Mouse (Mus musculus) kidney, postnatal 0 days (tissue): Measurements from ENCODE around the gene Hmga1. TPM values are rescaled to one million over a fixed set of nuclear protein-coding genes. Genes with fewer than 3 reads are reported as not detected.
A peak's percentile ranks its signal among the peaks of the same experiment; 100 is the strongest.

ENCODE experiments used
- ATAC-seq: fragments of 200-750 bp; cut with Nextera tagmentation; replicated peaks from 2 replicates; pipeline ENCODE4 v1.8.0; 2017; ENCODE audit warnings: low read depth, moderate number of reproducible peaks, moderate TSS enrichment, moderate library complexity; ENCODE audit not compliant: low FRiP score
- DNase-seq: peaks from one replicate; pipeline ENCODE4 v3.0.0-alpha.2; 2016; ENCODE audit warnings: low spot score
- H3K27ac ChIP-seq: fragments of 300-500 bp; sonication (generic); 2 replicates; pipeline ENCODE4 v1.5.1; 2014; ENCODE audit warnings: mild to moderate bottlenecking
- H3K27me3 ChIP-seq: fragments of 300-500 bp; sonication (generic); 2 replicates; pipeline ENCODE4 v1.6.1; 2014; ENCODE audit warnings: low read length, mixed read lengths; ENCODE audit not compliant: insufficient read depth
- H3K36me3 ChIP-seq: fragments of 300-500 bp; sonication (generic); 2 replicates; pipeline ENCODE4 v1.6.1; 2014; ENCODE audit warnings: low read length, mixed read lengths; ENCODE audit not compliant: insufficient read depth
- H3K4me1 ChIP-seq: fragments of 300-500 bp; sonication (generic); replicated peaks from 2 replicates; pipeline ENCODE4 v1.6.1; 2014; ENCODE audit warnings: antibody characterized with exemption, low read length, mixed read lengths; ENCODE audit not compliant: insufficient read depth
- H3K4me2 ChIP-seq: fragments of 300-500 bp; sonication (generic); 2 replicates; pipeline ENCODE4 v1.6.1; 2014; ENCODE audit warnings: mild to moderate bottlenecking, low read length, moderate library complexity, mixed read lengths
- H3K4me3 ChIP-seq: fragments of 300-500 bp; sonication (generic); replicated peaks from 2 replicates; pipeline ENCODE4 v1.5.1; 2014; ENCODE audit warnings: low read depth, low read length
- H3K9ac ChIP-seq: fragments of 300-500 bp; sonication (generic); 2 replicates; pipeline ENCODE4 v1.6.1; 2014; ENCODE audit warnings: low read depth, low read length
- H3K9me3 ChIP-seq: fragments of 300-500 bp; sonication (generic); replicated peaks from 2 replicates; pipeline ENCODE4 v1.6.1; 2016; ENCODE audit warnings: low read length, inconsistent platforms, mixed read lengths
- CTCF ChIP-seq: IDR thresholded peaks from 2 replicates; pipeline ENCODE4 v1.5.1; 2016; ENCODE audit warnings: antibody characterized with exemption, low read depth, mild to moderate bottlenecking, moderate library complexity
- WGBS: fragments of 180-500 bp; shearing (Covaris S2); extraction: QIAGEN DNeasy Blood & Tissue Kit; methylation state at CpG from one replicate; pipeline ENCODE4 v1.1.7; 2014; 5-methylcytosine and 5-hydroxymethylcytosine counted together
- polyA plus RNA-seq: library from polyadenylated mRNA; unstranded; fragments of >200 nt; fragmentation: Nextera tagmentation; extraction: Ambion mirVana; gene quantifications from 2 replicates; pipeline ENCODE4 v1.2.1, GENCODE M21; 2015

Hmga1 gene
- polyA plus RNA-seq, 1 experiment from 2014 or later = 131 TPM

DNA sequence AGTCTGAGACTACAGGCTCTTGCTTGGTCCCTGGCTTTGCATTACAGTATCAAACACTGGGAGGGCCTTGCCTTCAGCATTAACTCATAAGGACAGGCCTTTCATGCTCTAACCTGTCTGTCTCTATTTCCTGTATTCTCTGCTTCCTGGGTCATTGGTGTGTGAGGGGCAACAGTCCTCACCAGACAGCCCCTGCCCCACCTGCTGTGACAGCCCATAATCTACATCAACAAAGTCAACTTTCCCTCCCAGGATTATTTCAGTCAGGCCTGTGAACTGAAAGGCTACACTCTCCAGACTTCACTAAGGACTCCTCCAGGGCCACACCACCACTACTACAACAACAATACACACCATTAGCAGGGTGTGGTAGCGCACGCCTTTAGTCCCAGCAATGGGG, 46.7 kb downstream of the Hmga1 start:
- no peak overlapping the region for H3K27ac ChIP-seq
- H3K36me3 ChIP-seq = no peaks in the 10 kb centered on the region
- no peak overlapping the region for H3K4me3 ChIP-seq
- no peak overlapping the region for H3K9ac ChIP-seq
- H3K4me2 ChIP-seq = no peak overlapping the region
- no peaks in the 10 kb centered on the region for H3K9me3 ChIP-seq
- DNase-seq (no peak), ATAC-seq (no peak)
- peaks cover 8% of the 10 kb centered on the region; the same call in 1 of the 2 replicates for H3K4me1 ChIP-seq
- no peak for TF ChIP-seq CTCF
- H3K27me3 ChIP-seq = no peaks in the 10 kb centered on the region
- WGBS = 93% methylated on average over 2 of the region's 2 CpGs

DNA sequence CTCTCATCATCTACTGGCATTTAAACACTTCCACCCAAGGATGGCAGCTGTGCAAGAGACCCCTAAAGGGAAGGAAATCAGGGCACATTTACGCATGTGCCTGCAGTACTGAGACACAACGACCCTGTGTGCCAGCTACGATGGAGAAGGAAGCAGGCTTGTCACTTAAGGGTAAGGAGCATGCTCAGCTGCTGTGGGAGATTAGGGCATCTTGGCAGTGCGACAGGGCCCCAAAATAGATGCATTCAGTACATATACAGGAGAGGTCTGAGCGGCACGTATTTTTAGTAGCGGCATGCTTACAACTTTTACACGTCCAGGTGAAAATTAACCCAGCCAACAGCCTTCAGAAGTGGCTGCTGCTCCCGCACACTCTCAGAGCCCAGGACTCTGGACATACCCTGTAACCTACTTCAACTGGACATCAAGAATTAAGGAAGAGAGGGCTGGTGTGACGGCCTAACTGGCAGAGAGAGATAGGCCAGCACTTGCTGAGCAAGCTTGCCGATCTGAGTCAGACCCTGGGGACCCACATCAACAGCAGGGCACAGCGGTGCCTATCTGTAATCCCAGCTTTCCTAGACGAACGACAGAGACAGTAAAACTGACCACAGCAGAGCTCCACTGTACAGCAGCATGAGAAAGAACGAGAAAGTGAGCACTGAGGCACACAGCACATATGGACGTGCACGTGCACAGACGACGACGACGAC, 47.4 kb downstream of the Hmga1 start:
- H3K4me1 ChIP-seq = peaks cover 4% of the 10 kb centered on the region; the same call in 1 of the 2 replicates
- no peak overlapping the region for H3K4me3 ChIP-seq
- 76% methylated on average over 21 of the region's 21 CpGs for whole genome bisulfite sequencing
- no peak for ATAC-seq
- no peak overlapping the region for H3K4me2 ChIP-seq
- H3K27ac ChIP-seq = no peak overlapping the region
- H3K9ac ChIP-seq = no peak overlapping the region
- no peaks in the 10 kb centered on the region for H3K9me3 ChIP-seq
- no peaks in the 10 kb centered on the region for H3K27me3 ChIP-seq
- no peak for DNase-seq
- no peak for TF ChIP-seq CTCF
- no peaks in the 10 kb centered on the region for H3K36me3 ChIP-seq

DNA sequence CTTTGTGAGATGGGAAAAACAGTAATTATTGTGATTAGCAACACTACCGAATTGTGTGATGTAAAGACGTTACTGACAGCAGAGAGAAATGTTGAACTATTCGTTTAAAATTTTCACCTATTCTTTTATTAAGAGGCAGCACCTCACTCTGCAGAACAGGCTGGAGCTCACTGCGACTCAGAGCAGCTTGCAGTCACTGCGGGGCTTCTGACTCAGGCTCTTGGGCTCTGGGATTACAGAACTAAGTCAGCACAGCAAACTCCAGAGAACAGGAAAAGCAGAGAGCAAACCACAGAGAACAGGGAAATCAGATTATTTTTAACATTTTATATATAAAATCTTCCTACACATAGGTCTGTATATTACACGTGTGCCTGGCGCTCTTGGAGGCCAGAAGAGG, 53.3 kb downstream of the Hmga1 start:
- no peak overlapping the region for H3K4me2 ChIP-seq
- no peak overlapping the region for H3K4me3 ChIP-seq
- 88% methylated on average over 7 of the region's 7 CpGs for WGBS
- H3K36me3 ChIP-seq = 0 out of 2 replicates have a peak, but pooled peaks cover 3% of the 10 kb centered on the region
- DNase-seq (no peak), ATAC-seq (no peak)
- H3K27me3 ChIP-seq = no peaks in the 10 kb centered on the region
- no peak for TF ChIP-seq CTCF
- H3K9me3 ChIP-seq = no peaks in the 10 kb centered on the region
- no peak overlapping the region for H3K9ac ChIP-seq
- peaks cover 7% of the 10 kb centered on the region; the same call in 1 of the 2 replicates for H3K4me1 ChIP-seq
- H3K27ac ChIP-seq = no peak overlapping the region

DNA sequence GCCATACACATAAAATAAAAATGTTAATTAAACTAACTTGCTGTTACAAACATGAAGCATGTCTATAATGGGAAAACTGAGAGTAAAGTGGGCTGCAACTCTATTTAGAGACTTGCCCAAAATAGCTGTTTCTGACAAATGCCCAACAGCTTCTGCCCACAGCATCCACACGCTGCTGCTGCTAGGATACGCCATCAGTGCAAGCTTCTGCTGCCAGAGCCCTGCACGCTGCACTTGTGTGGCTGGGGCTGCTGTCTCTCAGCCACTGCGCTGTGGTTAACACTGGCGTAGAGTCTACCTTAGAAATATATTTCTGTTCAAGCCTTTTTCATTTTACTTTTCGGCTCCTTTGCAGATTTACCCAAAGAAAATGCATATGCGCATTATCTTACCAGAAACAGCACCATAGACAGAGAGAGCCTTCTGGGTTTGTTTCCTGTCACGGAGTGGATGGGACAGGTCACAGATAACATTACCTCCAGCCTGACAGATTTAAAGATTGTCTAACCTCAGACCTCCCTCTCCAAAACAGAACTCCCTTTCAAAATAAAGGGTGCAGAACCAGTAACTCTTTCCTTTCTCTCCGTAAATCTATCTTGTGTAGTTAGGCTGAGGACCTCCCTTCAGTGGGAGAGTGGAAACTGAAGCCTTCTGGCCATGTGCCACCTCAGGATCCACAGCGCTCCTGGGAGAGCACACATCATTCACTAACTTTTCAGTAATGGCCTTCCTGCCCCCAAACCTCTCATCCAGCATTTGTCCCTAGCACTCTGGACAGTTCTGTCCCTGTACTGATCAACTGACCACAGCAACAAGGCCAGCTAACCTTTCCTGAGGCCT, 54.6 kb downstream of the Hmga1 start:
- Histone ChIP-seq H3K27me3 (no peaks in the 10 kb centered on the region), H3K4me1 (peaks cover 7% of the 10 kb centered on the region; the same call in 1 of the 2 replicates), H3K9me3 (no peaks in the 10 kb centered on the region), H3K4me2 (no peak overlapping the region), H3K9ac (no peak overlapping the region), H3K27ac (no peak overlapping the region), H3K36me3 (0 out of 2 replicates have a peak, but pooled peaks cover 3% of the 10 kb centered on the region), H3K4me3 (no peak overlapping the region)
- ATAC-seq (no peak), DNase-seq (peak; percentile 39)
- TF ChIP-seq CTCF = no peak
- WGBS = 68% methylated on average over 10 of the region's 10 CpGs

DNA sequence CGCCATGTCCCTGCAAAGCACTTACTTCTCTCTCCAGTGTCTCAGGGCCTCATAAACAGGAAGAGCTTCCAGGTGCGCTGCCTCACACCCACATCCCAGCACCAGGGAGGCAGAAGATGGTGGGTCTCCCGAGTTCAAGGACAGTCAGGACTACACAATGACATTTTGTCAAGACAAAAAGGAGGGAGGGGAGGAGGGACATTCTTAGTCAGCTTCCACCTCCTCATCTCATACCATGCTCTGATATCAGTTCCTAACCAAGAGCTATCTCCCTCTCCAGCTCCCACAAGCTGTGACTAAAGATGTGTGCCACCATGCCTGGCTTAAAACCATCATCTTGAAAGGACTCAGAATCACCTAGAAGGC, 55.2 kb downstream of the Hmga1 start:
- no peak for DNase-seq

DNA sequence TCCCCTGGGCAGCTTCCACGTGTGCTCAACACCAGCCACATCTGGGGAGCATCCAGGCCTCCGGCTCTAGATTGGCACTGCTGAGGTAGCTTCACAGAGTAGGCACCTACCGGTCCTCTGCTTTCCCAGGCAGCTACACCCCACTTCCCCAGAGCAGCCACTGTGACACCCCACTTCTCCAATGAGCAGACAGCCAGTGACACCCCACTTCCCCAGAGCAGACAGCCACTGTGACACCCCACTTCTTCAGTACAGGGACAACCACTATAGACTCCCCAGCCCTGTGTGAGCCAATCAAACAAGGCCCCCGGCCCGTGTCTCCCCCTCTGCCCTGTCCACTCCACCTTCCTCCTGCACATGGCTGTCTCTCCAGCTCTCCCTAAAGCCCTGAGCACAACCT, 55.7 kb downstream of the Hmga1 start:
- H3K9ac ChIP-seq = no peak overlapping the region
- H3K27me3 ChIP-seq = no peaks in the 10 kb centered on the region
- no peak overlapping the region for H3K4me2 ChIP-seq
- no peak for DNase-seq
- no peak overlapping the region for H3K4me3 ChIP-seq
- H3K4me1 ChIP-seq = peaks cover 7% of the 10 kb centered on the region; the same call in 1 of the 2 replicates
- H3K9me3 ChIP-seq = no peaks in the 10 kb centered on the region
- no peak overlapping the region for H3K27ac ChIP-seq
- TF ChIP-seq CTCF = no peak
- 87% methylated on average over 5 of the region's 5 CpGs for WGBS
- no peak for ATAC-seq
- 0 out of 2 replicates have a peak, but pooled peaks cover 3% of the 10 kb centered on the region for H3K36me3 ChIP-seq

More for the DNA sequence above, 55.2 kb downstream of the Hmga1 start:
- H3K4me3 ChIP-seq = no peak overlapping the region
- H3K9me3 ChIP-seq = no peaks in the 10 kb centered on the region
- H3K27ac ChIP-seq = no peak overlapping the region
- H3K4me1 ChIP-seq = peaks cover 7% of the 10 kb centered on the region; the same call in 1 of the 2 replicates
- H3K27me3 ChIP-seq = no peaks in the 10 kb centered on the region
- H3K4me2 ChIP-seq = no peak overlapping the region
- H3K36me3 ChIP-seq = 0 out of 2 replicates have a peak, but pooled peaks cover 3% of the 10 kb centered on the region
- no peak overlapping the region for H3K9ac ChIP-seq
- ATAC-seq = no peak
- WGBS = 38% methylated on average over 3 of the region's 3 CpGs
- no peak for TF ChIP-seq CTCF
